Mouse (Mus musculus): ENCODE measurements around the gene Ccnb1.
"Not testable (repeated sequence)": the region's sequence is repeated elsewhere in the genome, so short reads cannot be mapped to it uniquely, and the experiment has no call there.

Ccnb1 gene

GRCm38 (mm10) chr13:100786414-100786867 lies at the start of gene Ccnb1:
TSS of gene Ccnb1 (minus strand) at chr13:100786570.
- DNase-seq: peak; percentile 88

DNA sequence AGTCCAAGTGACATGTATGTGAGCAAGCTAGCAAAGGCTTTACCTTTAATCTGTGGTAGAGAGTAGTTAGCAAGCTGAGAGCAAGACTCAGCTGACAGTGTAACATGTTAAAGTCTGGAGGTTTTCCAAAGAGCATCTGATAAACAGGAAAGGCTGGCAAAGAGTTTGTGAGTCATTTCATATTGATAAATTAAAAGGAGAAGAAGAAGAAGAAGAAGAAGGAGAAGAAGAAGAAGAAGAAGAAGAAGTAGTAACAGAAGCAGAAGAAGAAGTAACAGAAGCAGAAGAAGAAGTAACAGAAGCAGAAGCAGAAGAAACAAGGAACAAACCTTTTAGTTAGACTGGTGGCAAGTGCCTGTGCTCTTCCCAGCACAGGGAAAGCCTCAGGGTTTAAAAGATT lies 48.4 kb upstream of the Ccnb1 start:
- no peak for DNase-seq

DNA sequence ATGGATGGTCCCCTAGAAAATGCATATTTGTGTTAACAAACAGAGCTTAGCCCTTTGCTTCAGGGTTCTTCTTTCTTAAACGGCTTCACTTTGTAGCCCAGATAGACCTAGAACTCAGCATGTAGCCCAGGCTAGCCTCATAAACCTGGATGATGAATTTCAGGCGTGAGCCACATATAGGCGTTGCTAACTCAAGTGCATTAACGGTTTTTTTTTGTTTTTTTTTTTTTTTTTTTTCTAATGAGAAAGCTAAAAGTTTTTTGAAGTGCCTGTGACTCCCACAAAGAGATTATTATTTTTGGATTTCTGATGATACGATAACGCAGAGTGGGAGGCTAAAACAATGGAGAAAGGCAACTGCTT lies 47.3 kb upstream of the Ccnb1 start:
- DNase-seq: no peak

GRCm38 (mm10) chr13:100832741-100833639 lies 46.6 kb upstream of the Ccnb1 start, which contains the start of gene Slc30a5:
TSS of gene Slc30a5 (minus strand) at chr13:100833427.
- peak; percentile 98 for DNase-seq

GRCm38 (mm10) chr13:100832188-100832587 lies 45.8 kb upstream of the Ccnb1 start:
- no peak for DNase-seq

GRCm38 (mm10) chr13:100831123-100831522 lies 44.8 kb upstream of the Ccnb1 start:
- DNase-seq: no peak

DNA sequence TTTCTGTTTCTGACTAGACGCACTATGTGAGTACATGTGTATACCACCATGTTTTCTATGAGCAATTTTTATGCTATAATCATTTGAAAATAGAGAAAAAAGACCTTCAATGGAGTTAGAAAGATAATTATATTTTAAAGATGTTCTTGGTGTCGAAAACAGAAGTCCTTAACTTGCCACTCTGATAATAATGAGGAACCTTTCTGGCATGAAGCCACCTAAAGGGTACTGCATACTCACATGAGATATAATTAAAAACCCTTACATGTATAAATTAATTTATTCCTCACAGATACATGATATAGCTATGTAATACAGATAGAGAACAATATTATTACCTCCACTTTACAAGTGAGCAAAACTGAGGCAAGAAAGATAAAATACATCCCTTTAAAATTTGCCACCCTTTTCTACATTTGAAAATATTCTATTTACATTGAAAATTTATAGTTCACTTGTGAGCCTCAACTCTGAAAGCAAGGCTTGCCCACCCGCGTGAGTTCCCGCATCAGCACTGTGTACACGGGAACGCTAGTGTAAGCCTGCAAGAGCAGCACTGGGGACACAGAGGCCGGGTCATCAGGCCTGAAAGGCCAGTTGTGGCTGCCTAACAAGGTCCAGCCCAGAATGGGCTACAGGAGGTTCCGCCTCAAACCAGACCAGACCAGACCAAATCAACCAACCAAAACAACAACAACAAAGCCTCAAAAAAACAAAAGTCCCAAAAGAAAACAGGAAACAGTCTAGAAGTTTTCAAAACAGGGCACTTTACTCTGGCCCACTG lies 39.4 kb upstream of the Ccnb1 start:
- DNase-seq: no peak

DNA sequence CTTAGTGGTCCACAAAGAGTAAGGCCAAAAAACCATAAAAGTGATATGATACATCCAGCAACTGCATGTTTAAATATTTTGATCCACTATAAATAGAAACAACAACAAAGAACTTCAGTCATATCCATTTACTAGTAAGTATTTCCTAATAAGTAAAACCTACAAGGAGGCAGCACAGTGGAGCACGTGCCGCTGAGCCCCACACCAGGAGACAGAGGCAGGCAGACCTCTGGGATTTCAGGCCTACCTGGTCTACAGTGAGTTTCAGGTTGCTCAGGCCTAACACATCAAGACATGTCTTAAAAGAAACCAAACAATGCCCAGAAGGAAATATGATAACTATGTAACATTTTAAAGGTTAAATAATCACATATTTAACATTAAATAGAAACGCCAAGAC lies 38.5 kb upstream of the Ccnb1 start:
- no peak for DNase-seq

DNA sequence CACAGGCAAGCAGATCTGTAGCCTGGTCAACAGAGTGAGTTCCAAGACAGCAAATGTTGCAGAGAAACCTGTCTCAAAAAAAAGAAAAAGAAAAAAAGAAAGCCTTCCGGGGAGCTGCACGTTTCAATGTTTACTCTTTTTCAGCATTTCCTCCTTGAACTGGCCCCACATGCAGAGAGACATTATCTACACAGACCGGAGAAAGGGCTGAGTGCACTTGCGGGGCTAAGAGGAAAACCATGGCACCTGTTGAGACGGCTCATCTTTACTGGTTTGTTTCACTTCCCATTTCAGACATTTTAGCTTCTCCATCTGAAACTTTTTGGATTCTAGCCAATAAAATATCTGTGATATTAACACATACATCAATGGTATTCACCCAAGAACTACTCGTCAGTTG lies 37.9 kb upstream of the Ccnb1 start:
- no peak for DNase-seq

GRCm38 (mm10) chr13:100823863-100824262 lies 37.5 kb upstream of the Ccnb1 start:
- no peak for DNase-seq

- no peak for DNase-seq
Measured at GRCm38 (mm10) chr13:100814451-100814850, 28.1 kb upstream of the Ccnb1 start.

- DNase-seq: no peak
Measured at GRCm38 (mm10) chr13:100805776-100806175, 19.4 kb upstream of the Ccnb1 start.

GRCm38 (mm10) chr13:100797171-100797570 lies 10.8 kb upstream of the Ccnb1 start:
- no peak for DNase-seq

GRCm38 (mm10) chr13:100789083-100789482 lies 2.7 kb upstream of the Ccnb1 start:
- DNase-seq: no peak

DNA sequence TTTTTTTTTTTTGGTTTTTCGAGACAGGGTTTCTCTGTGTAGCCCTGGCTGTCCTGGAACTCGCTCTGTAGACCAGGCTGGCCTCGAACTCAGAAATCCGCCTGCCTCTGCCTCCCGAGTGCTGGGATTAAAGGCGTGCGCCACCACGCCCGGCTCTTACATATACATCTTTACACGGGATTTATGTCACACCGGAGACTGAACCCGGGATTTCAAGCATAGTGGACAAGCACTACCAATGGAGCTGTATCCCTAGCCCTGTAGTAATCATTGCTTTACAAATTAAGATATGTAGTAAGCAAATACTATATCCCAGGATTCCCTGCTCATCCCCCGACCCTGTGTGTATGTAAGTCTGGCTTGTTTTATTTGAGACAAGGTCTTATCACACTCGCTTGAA lies 1.7 kb upstream of the Ccnb1 start:
- DNase-seq: not testable (repeated sequence)

DNA sequence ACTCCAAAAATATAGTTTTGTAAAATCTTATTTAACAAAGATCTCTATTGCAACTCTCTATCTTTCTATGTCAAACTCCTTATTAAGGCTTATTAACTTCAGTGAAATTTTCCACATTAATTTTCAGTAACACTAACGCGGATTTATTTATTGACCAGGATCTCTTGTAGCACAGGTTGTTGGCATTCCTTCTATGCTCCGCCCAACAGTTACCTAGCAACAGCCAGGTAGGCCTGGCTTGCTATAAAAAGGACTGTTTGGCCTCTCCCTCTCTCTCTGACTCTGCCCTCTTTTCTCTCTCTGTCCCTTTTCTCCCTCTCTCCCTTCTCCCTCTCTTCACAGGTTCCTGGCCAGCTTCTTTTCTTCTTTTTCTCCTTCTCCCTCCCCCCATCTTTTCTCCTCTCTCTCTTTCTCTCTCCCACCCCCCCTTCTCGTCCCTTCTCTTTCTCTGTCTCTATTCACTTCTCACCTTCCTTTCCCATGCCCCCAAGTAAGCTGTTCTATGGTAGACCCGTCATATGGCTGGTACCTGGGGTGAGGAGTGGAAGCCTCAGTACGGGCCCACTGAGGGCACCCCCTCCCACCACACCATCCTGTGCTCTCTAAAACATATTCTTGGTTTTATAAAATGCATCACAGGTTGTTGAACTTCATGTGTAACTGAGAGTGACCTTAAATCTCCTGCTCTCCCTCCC lies 1.1 kb upstream of the Ccnb1 start:
- DNase-seq: no peak

GRCm38 (mm10) chr13:100785806-100786413 lies 460 bp downstream of the Ccnb1 start:
- no peak for DNase-seq

GRCm38 (mm10) chr13:100777491-100777890 lies 8.9 kb downstream of the Ccnb1 start:
- DNase-seq: no peak

DNA sequence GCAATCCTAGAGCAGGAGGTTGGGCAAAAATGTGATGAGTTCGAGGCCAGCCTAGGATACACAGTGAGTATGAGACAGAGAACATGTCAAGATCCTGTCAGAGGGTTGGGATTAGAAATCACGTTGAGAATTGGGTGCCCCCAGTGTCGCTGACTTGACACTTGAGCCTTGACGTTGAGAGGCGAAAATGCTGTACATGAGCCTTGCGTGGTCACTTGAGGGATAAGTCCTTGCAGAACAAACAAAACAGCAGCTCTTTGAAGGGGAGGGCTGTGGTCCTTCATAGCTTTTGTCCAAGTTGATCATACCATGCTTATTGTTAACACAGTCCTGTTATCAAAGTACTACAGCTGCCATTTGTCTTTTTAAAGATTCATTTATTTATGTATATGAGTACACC lies 9.7 kb downstream of the Ccnb1 start:
- DNase-seq: no peak

DNA sequence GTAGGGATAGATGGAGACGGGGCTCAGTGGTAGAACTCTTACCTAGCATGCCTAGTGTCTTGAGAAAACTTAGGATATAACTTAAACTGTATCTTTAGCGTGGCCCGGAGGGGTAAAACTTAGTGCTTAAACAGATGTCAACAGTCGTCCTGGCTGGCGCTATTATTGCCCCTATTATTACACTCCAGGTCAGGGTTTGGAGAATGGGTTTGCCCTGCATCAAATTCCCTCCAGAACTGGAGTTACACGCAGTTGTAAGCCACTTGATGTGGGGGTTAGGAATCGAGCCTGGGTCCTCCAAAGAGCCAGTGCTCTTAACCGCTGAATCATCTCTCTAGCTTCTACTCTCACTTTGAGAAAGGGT lies 10.3 kb downstream of the Ccnb1 start:
- no peak for DNase-seq

DNA sequence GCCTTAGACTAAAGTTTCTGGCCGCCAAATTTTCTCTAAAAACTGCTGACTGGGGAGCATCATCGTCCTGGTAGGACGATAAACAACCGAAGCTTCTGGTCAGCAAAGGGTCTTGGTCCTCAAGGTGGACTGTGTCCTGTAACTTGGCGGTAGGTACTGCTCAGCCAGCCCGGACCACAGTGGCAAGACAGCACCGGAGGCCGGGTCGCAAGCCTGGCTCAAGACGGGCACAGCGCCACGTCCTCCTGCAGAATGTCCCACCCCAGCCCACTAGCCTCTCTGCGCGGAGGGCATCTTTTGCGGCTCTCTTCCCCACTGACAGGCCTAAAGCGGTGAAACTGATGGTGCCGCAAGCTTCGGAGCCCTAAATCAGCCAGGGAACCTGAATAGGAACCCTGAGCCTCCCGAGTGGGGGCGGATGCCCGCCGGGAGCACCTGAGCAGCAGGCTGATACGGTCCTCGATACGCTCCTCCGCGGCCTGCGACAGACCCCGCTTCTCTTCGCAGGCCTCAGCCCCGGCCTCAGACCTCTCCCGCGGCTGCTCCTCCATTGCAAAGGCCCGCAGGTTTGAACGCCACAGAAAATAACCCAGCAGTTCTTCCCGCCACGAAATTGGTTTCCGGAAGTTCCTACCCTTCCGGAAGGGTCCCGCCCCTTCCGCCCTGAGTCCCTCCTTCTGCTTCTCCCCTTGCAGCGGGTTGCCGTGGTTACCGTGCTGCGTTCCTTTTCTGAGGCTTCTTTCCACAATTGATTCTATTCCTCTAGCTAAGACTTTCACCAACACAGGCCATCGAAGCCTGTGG lies 10.9 kb downstream of the Ccnb1 start, which contains the start of gene Cenph:
TSS of gene Cenph (minus strand) at position 648 of the 804 bp plus-strand sequence.
- DNase-seq: peak; percentile 78

DNA sequence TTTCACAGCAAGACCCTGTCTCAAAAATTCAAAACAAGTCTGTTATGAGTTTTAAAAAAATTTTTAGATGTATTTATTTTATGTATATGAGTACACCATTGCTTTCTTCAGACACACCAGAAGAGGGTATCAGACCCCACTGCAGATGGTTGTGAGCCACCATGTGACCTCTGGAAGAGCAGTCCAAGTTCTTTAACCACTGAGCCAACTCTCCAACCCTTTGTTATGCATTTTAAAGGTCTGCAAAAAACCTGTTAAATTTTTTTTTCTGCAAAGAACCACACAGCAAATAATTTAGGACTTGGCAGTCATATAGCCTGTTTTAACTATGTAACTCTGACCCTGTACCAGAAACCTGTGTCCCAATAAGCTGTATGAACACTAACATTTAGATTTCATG lies 11.7 kb downstream of the Ccnb1 start:
- no peak for DNase-seq

All from right cerebral cortex, postnatal 25 days (tissue).